Mouse (Mus musculus): Measurements from ENCODE around the gene Tbce.
A peak's percentile ranks its signal among the peaks of the same experiment; 100 is the strongest.
"Not testable (repeated sequence)": the region's sequence is repeated elsewhere in the genome, so short reads cannot be mapped to it uniquely, and the experiment has no call there.

The Tbce gene

GRCm38 (mm10) chr13:14033309-14034072 lies 5.9 kb downstream of the Tbce start:
- no peak for DNase-seq

- no peak for DNase-seq
Measured at GRCm38 (mm10) chr13:14026154-14026820, 13.2 kb downstream of the Tbce start.

- no peak for DNase-seq
Measured at GRCm38 (mm10) chr13:14025554-14025953, 13.9 kb downstream of the Tbce start.

- not testable (repeated sequence) for DNase-seq
Measured at GRCm38 (mm10) chr13:14021417-14021816, 18.0 kb downstream of the Tbce start.

- no peak for DNase-seq
Measured at GRCm38 (mm10) chr13:14018852-14019251, 20.6 kb downstream of the Tbce start.

GRCm38 (mm10) chr13:14018283-14018682 lies 21.2 kb downstream of the Tbce start:
- DNase-seq = no peak

GRCm38 (mm10) chr13:14015609-14016008 lies 23.8 kb downstream of the Tbce start:
- DNase-seq = no peak

GRCm38 (mm10) chr13:14014540-14014939 lies 24.9 kb downstream of the Tbce start:
- DNase-seq = no peak

GRCm38 (mm10) chr13:14014001-14014400 lies 25.4 kb downstream of the Tbce start:
- no peak for DNase-seq

- no peak for DNase-seq
Measured at GRCm38 (mm10) chr13:14011454-14011995, 27.9 kb downstream of the Tbce start.

GRCm38 (mm10) chr13:14006056-14006455 lies 33.4 kb downstream of the Tbce start:
- no peak for DNase-seq

GRCm38 (mm10) chr13:14004999-14005398 lies 34.4 kb downstream of the Tbce start:
- no peak for DNase-seq

GRCm38 (mm10) chr13:14004086-14004485 lies 35.4 kb downstream of the Tbce start:
- peak; percentile 9 for DNase-seq

- no peak for DNase-seq
Measured at GRCm38 (mm10) chr13:14002706-14003105, 36.7 kb downstream of the Tbce start.

GRCm38 (mm10) chr13:13997476-13997875 lies 42.0 kb downstream of the Tbce start:
- DNase-seq = no peak

GRCm38 (mm10) chr13:13995046-13995445 lies 44.4 kb downstream of the Tbce start:
- no peak for DNase-seq

GRCm38 (mm10) chr13:13993041-13993440 lies 46.4 kb downstream of the Tbce start:
- DNase-seq = no peak

- no peak for DNase-seq
Measured at GRCm38 (mm10) chr13:13990391-13990790, 49.0 kb downstream of the Tbce start.

- no peak for DNase-seq
Measured at GRCm38 (mm10) chr13:13989135-13989534, 50.3 kb downstream of the Tbce start.

- no peak for DNase-seq
Measured at GRCm38 (mm10) chr13:13983523-13983922, 55.9 kb downstream of the Tbce start.

- not testable (repeated sequence) for DNase-seq
Measured at GRCm38 (mm10) chr13:13981842-13982241, 57.6 kb downstream of the Tbce start.

GRCm38 (mm10) chr13:13969796-13970195 lies 69.6 kb downstream of the Tbce start:
- no peak for DNase-seq

GRCm38 (mm10) chr13:13968629-13969111 lies 70.8 kb downstream of the Tbce start:
- peak; percentile 82 for DNase-seq

- no peak for DNase-seq
Measured at GRCm38 (mm10) chr13:13966172-13966571, 73.3 kb downstream of the Tbce start.

Measured in lung, postnatal 36 days (tissue).